Mouse (Mus musculus) limb, embryonic 14.5 days (tissue): ENCODE measurements around the gene Psmd8. TPM values are rescaled to one million over a fixed set of nuclear protein-coding genes. Genes with fewer than 3 reads are reported as not detected.

Experiments
- ATAC-seq: fragments of 200-750 bp; cut with Nextera tagmentation; 2 replicates; pipeline ENCODE4 v1.8.0; 2017; ENCODE audit warnings: low read depth, moderate number of reproducible peaks, moderate TSS enrichment; ENCODE audit not compliant: low FRiP score
- DNase-seq: peaks from one replicate; pipeline ENCODE4 v3.0.0-alpha.2; 2015; ENCODE audit warnings: low spot score
- H3K27ac ChIP-seq: fragments of 300-500 bp; sonication (generic); replicated peaks from 2 replicates; pipeline ENCODE4 v1.5.1; 2014; ENCODE audit warnings: low read depth, mild to moderate bottlenecking, low read length, moderate library complexity, mixed read lengths
- H3K27me3 ChIP-seq: fragments of 300-500 bp; sonication (generic); 2 replicates; pipeline ENCODE4 v1.6.1; 2014; ENCODE audit warnings: low read length, mixed read lengths; ENCODE audit not compliant: control insufficient read depth, insufficient read depth
- H3K36me3 ChIP-seq: fragments of 300-500 bp; sonication (generic); 2 replicates; pipeline ENCODE4 v1.6.1; 2014; ENCODE audit warnings: mild to moderate bottlenecking, low read length, moderate library complexity, mixed read lengths; ENCODE audit not compliant: control insufficient read depth, insufficient read depth
- H3K4me1 ChIP-seq: fragments of 300-500 bp; sonication (generic); 2 replicates; pipeline ENCODE4 v1.6.1; 2014; ENCODE audit warnings: antibody characterized with exemption, low read length, mixed read lengths; ENCODE audit not compliant: control insufficient read depth, insufficient read depth
- H3K4me2 ChIP-seq: fragments of 300-500 bp; sonication (generic); replicated peaks from 2 replicates; pipeline ENCODE4 v1.6.1; 2014; ENCODE audit warnings: low read depth, mild to moderate bottlenecking, low read length, moderate library complexity; ENCODE audit not compliant: severe bottlenecking
- H3K4me3 ChIP-seq: fragments of 300-500 bp; sonication (generic); replicated peaks from 2 replicates; pipeline ENCODE4 v1.5.1; 2014; ENCODE audit warnings: low read length
- H3K9ac ChIP-seq: fragments of 300-500 bp; sonication (generic); 2 replicates; pipeline ENCODE4 v1.6.1; 2014; ENCODE audit warnings: mild to moderate bottlenecking, low read depth, low read length, moderate library complexity; ENCODE audit not compliant: severe bottlenecking
- H3K9me3 ChIP-seq: fragments of 300-500 bp; sonication (generic); 2 replicates; pipeline ENCODE4 v1.6.1; 2016; ENCODE audit warnings: low read length; ENCODE audit not compliant: control insufficient read depth
- POLR2A ChIP-seq: fragments of 200-500 bp; IDR thresholded peaks from 2 replicates; pipeline ENCODE4 v1.8.0; 2012; ENCODE audit warnings: inconsistent platforms, mild to moderate bottlenecking, moderate library complexity, borderline replicate concordance; ENCODE audit not compliant: insufficient read depth, insufficient read length; ENCODE audit errors: extremely low read depth
- WGBS: fragments of 180-500 bp; shearing (Covaris S2); extraction: QIAGEN DNeasy Blood & Tissue Kit; methylation state at CpG from one replicate; pipeline ENCODE4 v1.1.7; 2014; 5-methylcytosine and 5-hydroxymethylcytosine counted together
- polyA plus RNA-seq, 2 experiments: library from polyadenylated mRNA; depleted of rRNA in 1 of 2; stranded (reverse) in 1 of 2; unstranded in 1 of 2; fragments of >200 nt; fragmentation: Nextera tagmentation in 1 of 2; extraction: Ambion mirVana in 1 of 2; gene quantifications; 2 replicates each; pipeline versions ENCODE4 v1.2.1 to v1.2.3; 2012 to 2014

Gene Psmd8
- polyA plus RNA-seq (2012; rRNA removed) (216 and 233 TPM in 2 replicates), polyA plus RNA-seq (2014; fragmentation: Nextera tagmentation; extraction: Ambion mirVana) (264 and 268 TPM in 2 replicates)

GRCm38 (mm10) chr7:29180077-29180853, at the start of gene Psmd8:
Gene Psmd8, minus strand, starts transcription at chr7:29180701.
- no peaks in the 10 kb centered on the region for H3K27me3 ChIP-seq
- H3K27ac ChIP-seq, result peak within 1 kb of the TSS; percentile 55; the same call in 1 of the 2 replicates
- H3K36me3 ChIP-seq, result peaks cover 19% of the 10 kb centered on the region
- ATAC-seq (peak; percentile 97), DNase-seq (peak; percentile 97)
- WGBS, result under 1% methylated on average over 56 of the region's 62 CpGs
- H3K4me3 ChIP-seq, result peak within 1 kb of the TSS; percentile 90
- H3K4me2 ChIP-seq, result peak within 1 kb of the TSS; percentile 89
- H3K9ac ChIP-seq, result peak within 1 kb of the TSS; percentile 82
- H3K9me3 ChIP-seq, result no peaks in the 10 kb centered on the region
- H3K4me1 ChIP-seq, result peaks cover 14% of the 10 kb centered on the region
- TF ChIP-seq POLR2A, result peak; percentile 92; the same call in 1 of the 2 replicates

GRCm38 (mm10) chr7:29228202-29228601, 47.7 kb upstream of the Psmd8 start:
- Histone ChIP-seq H3K9ac (no peak overlapping the region), H3K27ac (no peak overlapping the region), H3K36me3 (no peaks in the 10 kb centered on the region), H3K9me3 (no peaks in the 10 kb centered on the region), H3K4me2 (no peak overlapping the region), H3K27me3 (peaks cover 19% of the 10 kb centered on the region), H3K4me3 (no peak overlapping the region), H3K4me1 (peaks cover 7% of the 10 kb centered on the region; the same call in 1 of the 2 replicates)
- DNase-seq, result no peak
- 69% methylated on average over 4 of the region's 4 CpGs for WGBS
- ATAC-seq, result no peak
- no peak for TF ChIP-seq POLR2A

GRCm38 (mm10) chr7:29225520-29225919, 45.0 kb upstream of the Psmd8 start:
- H3K4me1 ChIP-seq, result peaks cover 7% of the 10 kb centered on the region; the same call in 1 of the 2 replicates
- no peak overlapping the region for H3K4me2 ChIP-seq
- H3K36me3 ChIP-seq, result no peaks in the 10 kb centered on the region
- no peaks in the 10 kb centered on the region for H3K27me3 ChIP-seq
- ATAC-seq (no peak), DNase-seq (no peak)
- no peak overlapping the region for H3K9ac ChIP-seq
- H3K4me3 ChIP-seq, result no peak overlapping the region
- TF ChIP-seq POLR2A, result no peak
- no peak overlapping the region for H3K27ac ChIP-seq
- H3K9me3 ChIP-seq, result no peaks in the 10 kb centered on the region
- WGBS, result 80% methylated on average over 12 of the region's 13 CpGs

- 12% methylated on average over 16 of the region's 16 CpGs for WGBS
- Histone ChIP-seq H3K36me3 (no peaks in the 10 kb centered on the region), H3K9ac (no peak overlapping the region), H3K9me3 (no peaks in the 10 kb centered on the region; the same call in 1 of the 2 replicates), H3K4me3 (no peak overlapping the region), H3K4me1 (peaks cover 7% of the 10 kb centered on the region; the same call in 1 of the 2 replicates), H3K4me2 (0 out of 2 replicates have a peak overlapping the region, but pooled peaks have one; percentile 21), H3K27ac (no peak overlapping the region), H3K27me3 (no peaks in the 10 kb centered on the region)
- no peak for DNase-seq
- no peak for ATAC-seq
- no peak for TF ChIP-seq POLR2A
These were observed 44.4 kb upstream of the Psmd8 start for GRCm38 (mm10) chr7:29224756-29225394.

GRCm38 (mm10) chr7:29214846-29215245, 34.3 kb upstream of the Psmd8 start:
- H3K4me2 ChIP-seq, result no peak overlapping the region
- H3K9ac ChIP-seq, result no peak overlapping the region
- ATAC-seq (no peak), DNase-seq (no peak)
- H3K4me3 ChIP-seq, result no peak overlapping the region
- no peak for TF ChIP-seq POLR2A
- no peaks in the 10 kb centered on the region for H3K36me3 ChIP-seq
- WGBS, result 45% methylated on average over 15 of the region's 15 CpGs
- no peaks in the 10 kb centered on the region; the same call in 1 of the 2 replicates for H3K9me3 ChIP-seq
- H3K27me3 ChIP-seq, result no peaks in the 10 kb centered on the region
- no peak overlapping the region for H3K27ac ChIP-seq
- no peaks in the 10 kb centered on the region for H3K4me1 ChIP-seq
